Mouse (Mus musculus): Measurements from ENCODE around the gene Ly86.

DNA sequence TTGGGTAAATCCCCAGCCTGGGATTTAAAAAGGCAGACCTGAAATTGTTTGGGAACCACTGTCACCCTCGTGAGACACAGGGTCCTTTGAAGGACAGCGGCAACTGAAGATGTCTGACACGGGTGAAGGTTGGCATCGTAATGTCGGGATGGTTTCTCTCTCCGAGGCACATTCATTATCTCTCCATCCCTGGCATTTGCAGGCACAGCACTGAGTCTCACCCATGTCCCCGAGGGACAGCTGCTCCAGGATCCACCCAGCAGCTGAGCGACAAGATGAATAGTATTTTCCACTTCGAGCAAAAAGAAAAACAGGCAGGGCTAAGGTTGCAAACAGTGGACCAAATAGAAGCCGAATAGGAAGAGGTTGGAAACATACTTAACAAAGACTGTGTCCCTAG, 114.0 kb downstream of the Ly86 start:
- TF ChIP-seq CTCF (IDR thresholded peaks at IDR 0.05) = no peak
- no peak for TF ChIP-seq EP300 (IDR thresholded peaks at IDR 0.05; ENCODE audit: insufficient read depth, low read depth, low read length)
